Mouse (Mus musculus) kidney, adult 9 months (tissue): ENCODE data around the gene Adipor2.
"Not testable (repeated sequence)": the region's sequence is repeated elsewhere in the genome, so short reads cannot be mapped to it uniquely, and the experiment has no call there.

Experiments
- DNase-seq: peaks from one replicate; pipeline ENCODE4 v3.0.0; 2022

Gene Adipor2

GRCm38 (mm10) chr6:119387801-119388649 is 29.5 kb downstream of the Adipor2 start:
- DNase-seq, result peak; percentile 46

GRCm38 (mm10) chr6:119386821-119387220 is 30.7 kb downstream of the Adipor2 start:
- DNase-seq, result no peak

- no peak for DNase-seq
Measured at GRCm38 (mm10) chr6:119386421-119386820, 31.1 kb downstream of the Adipor2 start.

GRCm38 (mm10) chr6:119385668-119386067 is 31.8 kb downstream of the Adipor2 start:
- DNase-seq, result no peak

GRCm38 (mm10) chr6:119378631-119379030 is 38.9 kb downstream of the Adipor2 start:
- no peak for DNase-seq

GRCm38 (mm10) chr6:119377613-119378012 is 39.9 kb downstream of the Adipor2 start:
- DNase-seq, result no peak

- no peak for DNase-seq
Measured at GRCm38 (mm10) chr6:119375035-119375434, 42.5 kb downstream of the Adipor2 start.

- DNase-seq, result no peak
Measured at GRCm38 (mm10) chr6:119373000-119373705, 44.4 kb downstream of the Adipor2 start.

GRCm38 (mm10) chr6:119372237-119372636 is 45.3 kb downstream of the Adipor2 start:
- DNase-seq, result no peak

GRCm38 (mm10) chr6:119371624-119372023 is 45.9 kb downstream of the Adipor2 start:
- no peak for DNase-seq

GRCm38 (mm10) chr6:119367382-119367781 is 50.1 kb downstream of the Adipor2 start:
- DNase-seq, result no peak

GRCm38 (mm10) chr6:119366800-119367199 is 50.7 kb downstream of the Adipor2 start:
- DNase-seq, result not testable (repeated sequence)

- DNase-seq, result no peak
Measured at GRCm38 (mm10) chr6:119363593-119363992, 53.9 kb downstream of the Adipor2 start.

GRCm38 (mm10) chr6:119360925-119361702 is 56.4 kb downstream of the Adipor2 start:
- no peak for DNase-seq

GRCm38 (mm10) chr6:119360250-119360649 is 57.3 kb downstream of the Adipor2 start:
- not testable (repeated sequence) for DNase-seq

GRCm38 (mm10) chr6:119358020-119358571 is 59.4 kb downstream of the Adipor2 start:
- DNase-seq, result no peak

GRCm38 (mm10) chr6:119352501-119352900 is 65.0 kb downstream of the Adipor2 start:
- DNase-seq, result no peak

- DNase-seq, result no peak
Measured at GRCm38 (mm10) chr6:119351656-119352055, 65.8 kb downstream of the Adipor2 start.

- DNase-seq, result no peak
Measured at GRCm38 (mm10) chr6:119350703-119351198, 66.8 kb downstream of the Adipor2 start.

GRCm38 (mm10) chr6:119348234-119348633 is 69.3 kb downstream of the Adipor2 start:
- DNase-seq, result peak; percentile 83

- DNase-seq, result no peak
Measured at GRCm38 (mm10) chr6:119347813-119348212, 69.7 kb downstream of the Adipor2 start.

GRCm38 (mm10) chr6:119346257-119346656 is 71.2 kb downstream of the Adipor2 start:
- DNase-seq, result no peak

GRCm38 (mm10) chr6:119341409-119341808 is 76.1 kb downstream of the Adipor2 start:
- peak; percentile 57 for DNase-seq
